Mouse (Mus musculus) cerebellum, adult 11 months (tissue): ENCODE data around the gene Rab13.

ENCODE experiments used
- DNase-seq: peaks from one replicate; pipeline ENCODE4 v3.0.0; 2022

Gene Rab13

DNA sequence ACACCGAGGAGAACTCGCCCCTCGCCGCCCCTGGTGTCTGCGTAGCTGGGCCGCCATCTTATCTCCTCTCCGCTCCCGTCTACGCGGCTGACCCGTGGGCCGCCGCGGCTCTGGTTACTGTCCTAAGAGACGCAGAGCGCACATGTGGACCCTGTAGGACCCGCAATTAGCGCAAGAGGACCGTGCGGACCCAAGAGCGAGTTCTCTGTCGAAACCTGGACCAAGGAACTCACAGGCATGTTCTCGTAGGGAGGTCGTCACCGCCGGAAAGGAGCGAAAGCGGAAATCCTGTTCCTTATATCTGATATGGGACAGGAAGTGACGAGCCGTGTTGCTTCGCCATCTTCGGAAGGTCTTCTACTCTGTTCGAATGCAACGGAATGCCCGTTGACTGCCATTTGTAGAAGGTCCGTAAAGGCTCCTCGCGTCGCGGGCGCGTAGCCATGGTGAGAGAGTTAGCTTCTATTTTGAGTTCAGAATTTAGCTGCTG, at the start of gene Rab13, which contains the start of gene Rps27:
Gene Rab13 (plus strand): TSS at position 319 of the 490 bp plus-strand sequence.
Gene Rps27 (minus strand): TSS at position 275 of the 490 bp plus-strand sequence.
- DNase-seq: peak; percentile 82

DNA sequence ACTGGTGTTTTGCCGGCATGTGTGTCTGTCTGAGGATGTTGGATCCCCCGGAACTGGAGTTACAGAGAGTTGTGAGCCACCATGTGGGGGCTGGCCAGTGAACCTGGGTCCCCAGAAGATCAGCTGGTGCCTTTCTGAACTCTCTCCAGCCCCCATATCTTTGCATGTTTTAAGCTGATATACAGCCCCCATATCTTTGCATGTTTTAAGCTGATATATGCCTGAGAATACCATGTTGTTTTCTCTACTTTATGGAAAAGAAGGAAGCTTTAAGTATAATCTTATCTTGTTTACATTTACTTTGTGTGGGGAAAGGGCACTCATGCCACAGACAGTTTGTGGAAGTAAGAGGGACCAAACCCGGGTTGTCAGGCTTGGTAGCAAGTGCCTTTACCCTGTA, 33.9 kb upstream of the Rab13 start:
- no peak for DNase-seq

DNA sequence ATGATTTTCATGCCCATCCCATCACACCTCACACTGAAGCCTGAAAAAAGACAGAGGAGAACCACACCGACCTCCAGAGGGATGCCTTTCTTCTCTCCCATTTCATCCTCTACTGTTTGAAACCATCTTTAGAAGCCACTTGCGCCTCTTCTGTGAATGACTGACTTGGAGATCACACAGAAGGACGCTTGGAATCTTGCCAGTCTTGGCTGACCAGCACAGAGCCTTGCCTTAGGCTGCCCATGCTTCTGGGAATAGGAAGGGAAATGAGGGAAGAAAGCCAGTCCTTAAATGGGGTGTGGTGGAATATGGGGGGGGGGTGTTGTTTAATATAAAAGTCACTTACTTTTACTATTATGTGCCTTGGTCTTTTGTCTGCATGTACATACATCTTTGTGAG, 29.9 kb upstream of the Rab13 start:
- no peak for DNase-seq

DNA sequence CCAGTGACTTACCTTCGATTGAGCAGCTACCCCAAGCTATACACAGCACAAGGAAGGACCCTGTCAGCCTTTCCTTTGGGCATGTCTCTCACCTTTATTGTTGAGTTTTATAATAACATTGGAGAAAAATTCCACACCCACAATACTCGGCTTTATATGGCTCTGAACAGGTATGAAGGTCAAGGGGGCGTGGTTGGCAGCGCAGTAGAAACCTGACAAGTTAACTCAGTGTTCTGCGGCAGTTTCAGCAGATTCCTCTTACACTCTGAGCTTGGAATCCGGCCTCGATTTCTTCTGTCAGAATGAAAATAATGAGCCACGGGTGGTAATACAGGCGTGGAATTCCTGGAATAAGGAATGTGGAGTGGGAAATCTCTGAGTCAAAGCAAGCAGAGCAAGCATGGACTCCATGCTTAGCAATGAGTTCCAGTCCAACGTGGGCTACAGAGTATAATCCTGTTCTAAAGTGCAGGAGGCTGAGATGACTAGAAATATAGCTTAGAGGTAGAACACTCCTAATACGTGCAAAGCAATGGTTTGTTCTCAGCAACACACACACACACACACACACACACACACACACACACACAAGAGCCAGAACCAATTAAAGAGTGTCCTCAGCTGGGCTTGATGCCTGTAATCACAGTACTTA, 22.5 kb upstream of the Rab13 start:
- DNase-seq: no peak

DNA sequence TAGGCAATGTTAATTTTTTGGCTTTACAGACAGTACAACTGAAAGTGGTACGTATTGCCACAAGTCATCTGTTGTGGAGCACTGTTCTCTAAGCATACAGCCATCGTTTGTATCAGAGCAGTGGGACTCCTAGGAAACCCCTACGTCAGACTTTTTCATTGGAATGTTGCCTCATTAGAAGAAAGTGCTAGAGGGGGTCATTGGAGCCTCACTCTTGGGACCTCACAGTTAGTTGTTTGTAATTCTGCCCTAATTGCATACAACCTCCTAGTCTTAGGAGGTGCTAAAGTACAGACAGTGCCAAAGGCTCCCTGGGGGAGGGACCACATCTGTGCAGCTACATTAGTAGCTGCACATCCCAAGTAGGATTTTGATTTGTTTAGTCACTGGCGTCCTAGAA, 18.7 kb upstream of the Rab13 start:
- no peak for DNase-seq

DNA sequence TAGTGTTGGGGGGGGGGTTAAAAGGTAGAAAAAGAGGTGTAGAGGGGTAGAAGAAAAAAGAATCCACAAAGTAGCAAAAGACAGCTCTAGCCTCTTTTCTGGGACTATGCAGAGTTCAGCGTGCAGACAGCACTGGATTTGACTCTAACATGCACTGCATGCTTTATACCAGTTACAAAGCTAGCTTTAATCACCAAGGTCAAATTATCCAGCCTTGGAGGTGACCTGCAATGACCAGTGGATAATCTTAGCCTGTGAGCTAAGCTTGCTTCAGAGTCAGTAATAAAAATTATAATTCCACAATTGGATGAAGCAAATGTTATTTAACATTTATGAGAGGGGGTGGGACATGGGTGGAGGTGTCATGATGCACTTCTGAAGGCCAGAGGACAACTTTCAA, 17.9 kb upstream of the Rab13 start:
- DNase-seq: no peak

DNA sequence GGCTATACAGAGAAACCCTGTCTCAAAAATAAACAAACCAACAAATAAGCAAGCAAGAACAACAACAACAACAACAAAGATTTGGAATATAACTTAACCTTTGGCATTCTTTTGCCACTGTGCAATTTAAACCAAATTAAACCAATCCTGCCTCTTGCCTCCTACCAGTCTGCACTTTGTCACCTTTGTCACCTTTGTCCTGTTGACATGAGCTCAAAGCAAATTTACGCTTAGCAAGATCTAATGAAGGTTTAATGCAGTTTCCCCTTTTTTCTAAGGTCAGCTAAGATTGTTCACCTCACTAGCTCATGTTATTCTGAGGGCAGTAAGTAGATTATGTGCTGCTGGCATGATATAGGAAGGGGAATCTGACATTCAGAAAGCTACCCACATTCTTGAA, 15.9 kb upstream of the Rab13 start:
- DNase-seq: no peak

DNA sequence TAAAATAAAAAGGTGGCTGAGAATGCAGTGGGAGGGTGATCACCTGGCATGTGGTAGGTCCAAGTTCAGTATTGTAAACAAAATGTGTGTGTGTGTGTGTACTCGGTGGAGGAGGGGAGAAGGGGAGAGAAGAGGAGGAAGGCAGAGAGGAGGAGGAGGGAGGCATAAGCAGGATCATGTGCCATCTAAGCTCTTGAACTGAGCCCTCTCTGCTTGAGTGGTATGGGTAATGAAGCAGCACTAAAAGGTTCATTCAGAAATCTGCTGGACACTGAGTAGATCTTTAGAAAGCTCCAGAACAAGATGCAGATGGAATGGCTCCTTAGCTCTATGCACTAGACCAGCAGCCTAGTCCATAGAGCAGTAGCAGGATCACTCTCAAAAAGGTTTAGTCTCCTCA, 10.6 kb upstream of the Rab13 start:
- DNase-seq: no peak

DNA sequence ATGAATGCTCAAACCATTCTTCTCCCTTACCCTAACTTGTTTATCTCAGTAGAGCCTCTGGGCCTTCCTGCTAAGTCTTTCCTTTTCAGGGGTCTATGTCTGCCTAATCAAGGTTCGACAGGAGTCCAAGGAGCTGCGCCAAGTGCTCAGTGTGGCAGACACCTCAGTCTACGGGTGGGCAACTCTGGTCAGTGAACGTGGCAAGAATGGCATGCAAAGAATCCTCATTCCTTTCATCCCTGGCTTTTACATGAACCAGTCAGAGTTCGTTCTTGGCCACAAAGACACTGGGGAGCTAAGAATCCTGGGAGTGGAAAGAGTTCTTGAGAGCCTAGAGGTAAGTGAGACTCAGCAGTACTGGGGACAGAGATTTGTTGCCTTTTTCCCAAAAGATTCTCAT, 9.9 kb upstream of the Rab13 start:
- DNase-seq: no peak

DNA sequence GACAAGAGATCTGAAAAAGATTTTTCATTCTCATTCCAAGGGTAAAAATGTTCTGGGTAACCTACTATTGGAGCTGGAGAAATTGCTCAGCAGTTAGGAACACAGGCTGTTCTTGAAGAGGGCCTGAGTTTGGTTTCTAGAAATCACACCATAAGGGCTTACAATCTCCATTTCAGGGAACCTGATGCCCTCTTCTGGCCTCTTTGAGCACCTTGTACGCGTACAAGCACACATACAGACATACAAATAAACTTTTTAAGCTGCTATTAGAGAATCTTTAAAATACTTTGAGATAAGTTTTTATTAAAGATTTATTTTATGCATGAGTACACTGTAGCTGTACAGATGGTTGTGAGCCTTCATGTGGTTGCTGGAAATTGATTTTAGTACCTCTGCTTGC, 8.9 kb upstream of the Rab13 start:
- no peak for DNase-seq

DNA sequence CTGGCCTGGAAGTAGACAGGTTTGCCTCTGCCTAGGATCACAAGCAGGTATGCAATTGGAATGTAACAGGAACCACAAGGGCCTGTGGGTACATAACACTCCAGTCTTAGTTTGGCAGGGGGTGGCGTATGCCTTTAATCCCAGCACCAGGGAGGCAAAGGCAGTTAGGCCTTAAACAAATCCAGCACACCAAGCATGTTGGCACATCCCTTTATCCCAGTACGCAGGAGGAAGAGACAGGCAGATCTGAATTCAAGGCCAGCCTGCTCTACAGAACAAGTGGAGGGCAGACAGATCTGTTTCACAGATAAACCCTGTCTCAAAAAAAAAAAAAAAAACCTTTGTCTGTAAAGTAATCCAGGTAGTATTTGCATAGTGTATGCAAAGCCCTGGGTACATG, 4.8 kb upstream of the Rab13 start:
- DNase-seq: no peak

DNA sequence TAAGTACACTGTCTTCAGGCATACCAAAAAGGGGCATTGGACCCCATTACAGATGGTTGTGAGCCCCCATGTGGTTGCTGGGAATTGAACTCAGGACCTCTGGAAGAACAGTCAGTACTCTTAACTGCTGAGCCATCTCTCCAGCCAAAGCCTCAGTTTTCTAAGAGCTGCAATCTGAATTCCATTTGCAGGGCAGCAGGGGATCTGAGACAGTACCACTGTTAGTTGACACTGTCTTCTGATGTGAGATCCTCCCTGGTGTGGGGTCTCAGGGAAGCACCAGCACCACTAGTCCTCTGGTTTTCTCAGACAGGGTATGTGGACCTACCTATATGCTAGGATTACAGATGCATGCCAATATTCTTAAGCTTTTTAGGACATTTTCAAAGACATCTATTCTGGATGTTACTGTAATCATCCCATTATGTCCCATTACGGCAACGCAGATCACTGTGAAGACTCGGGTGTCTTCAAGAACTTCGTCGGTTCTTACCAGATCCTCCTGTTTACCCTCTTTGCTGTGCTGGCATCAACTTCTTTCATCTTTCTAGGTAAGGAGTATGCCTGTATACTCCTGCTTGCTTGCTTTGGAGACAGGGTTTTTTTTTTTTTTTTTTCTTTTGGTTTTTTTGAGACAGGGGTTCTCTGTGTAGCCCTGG, 3.5 kb upstream of the Rab13 start:
- no peak for DNase-seq

DNA sequence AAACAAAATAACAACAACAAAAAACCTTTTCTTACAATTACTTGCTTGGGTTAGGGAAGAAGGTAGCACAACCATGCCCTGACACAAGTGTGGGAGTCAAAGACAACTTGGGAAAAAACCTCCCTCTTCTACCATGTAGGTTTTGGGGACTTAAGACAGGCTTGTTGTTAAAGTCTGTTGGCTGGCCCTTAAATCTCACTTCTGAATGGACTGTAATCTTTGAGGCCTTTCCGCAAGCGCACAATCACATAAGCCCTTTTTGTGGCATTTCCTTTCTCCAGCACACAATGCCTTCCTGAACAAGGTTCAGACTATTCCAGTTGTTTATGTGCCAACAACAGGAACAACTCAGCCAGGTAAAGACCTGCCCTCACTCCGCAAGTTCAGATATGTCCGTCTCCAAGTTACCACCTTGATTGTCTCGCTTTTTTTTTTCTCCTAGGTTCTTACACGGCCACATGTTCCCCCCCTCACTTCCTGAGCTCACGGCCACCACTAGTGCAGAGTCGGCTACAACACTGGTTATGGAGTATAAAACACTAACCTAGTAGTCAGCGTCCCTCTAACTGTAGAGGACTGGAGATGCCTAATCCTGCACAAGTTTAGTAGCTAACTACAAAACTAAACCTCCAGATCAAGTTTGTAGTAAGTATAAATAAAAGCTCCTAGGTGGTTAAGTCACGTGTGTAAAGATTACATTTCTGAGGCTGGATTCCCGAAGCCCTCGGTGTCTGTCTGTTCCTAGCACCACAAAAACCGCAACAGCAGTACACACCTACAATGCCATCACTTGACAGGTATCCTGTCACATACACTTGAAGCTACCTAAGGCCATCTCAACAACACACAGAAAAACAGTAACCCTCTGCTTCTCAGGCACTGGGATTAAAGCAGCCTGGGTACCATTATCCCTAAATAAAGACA, 1.8 kb upstream of the Rab13 start:
- DNase-seq: no peak

DNA sequence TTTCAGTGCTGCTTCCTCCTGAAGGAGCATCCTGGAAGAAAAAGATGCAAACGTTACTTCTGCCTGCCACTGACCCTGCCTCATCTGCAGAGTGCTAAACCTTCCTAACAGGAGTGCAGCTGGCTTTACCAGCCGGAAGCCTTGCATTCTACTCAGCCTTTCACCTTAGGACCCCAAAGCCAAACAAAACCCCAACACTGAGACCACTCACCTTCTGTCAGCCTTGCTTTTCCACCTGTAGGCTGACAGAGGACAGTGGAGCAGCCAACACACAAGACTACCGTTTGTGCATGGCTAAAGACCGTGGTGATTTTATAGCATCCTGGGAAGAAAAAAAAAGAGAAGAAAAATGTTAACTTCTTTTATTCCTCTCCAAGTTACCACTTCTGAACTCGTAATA, 772 bp upstream of the Rab13 start:
- no peak for DNase-seq

DNA sequence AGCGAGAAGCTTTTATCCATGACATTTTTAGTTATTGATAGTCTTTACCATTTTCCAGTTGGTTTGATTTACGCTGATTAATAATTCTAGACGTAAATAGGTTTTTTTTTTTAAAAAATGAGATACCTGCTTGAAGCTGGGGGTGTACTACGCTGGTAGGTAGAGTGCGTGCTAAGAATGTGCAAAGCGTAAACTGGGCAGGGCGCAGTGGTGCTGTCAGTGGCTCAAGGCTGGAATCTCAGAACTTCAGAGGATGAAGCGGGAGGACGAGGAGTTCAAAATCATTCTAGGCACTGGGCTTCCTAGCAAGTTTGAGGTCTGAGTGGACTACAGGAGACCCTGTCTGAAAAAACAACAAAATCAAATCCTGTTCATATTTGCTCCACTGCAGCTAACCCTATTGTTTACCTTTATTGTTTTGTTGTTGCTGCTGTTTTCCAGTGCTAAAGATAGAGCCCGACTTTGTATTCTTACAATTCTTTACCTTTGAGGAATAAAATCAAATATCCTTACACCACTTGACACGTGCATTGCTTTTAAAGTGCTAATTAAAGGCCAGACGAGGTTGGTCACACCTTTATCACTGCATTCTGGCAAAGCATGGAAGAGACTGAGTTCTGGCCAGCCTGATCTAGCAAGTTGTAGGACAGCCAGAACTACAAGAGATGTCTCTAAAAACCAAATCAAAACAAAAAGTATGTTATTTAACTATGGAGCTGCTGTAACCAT, 625 bp downstream of the Rab13 start:
- DNase-seq: peak; percentile 25

DNA sequence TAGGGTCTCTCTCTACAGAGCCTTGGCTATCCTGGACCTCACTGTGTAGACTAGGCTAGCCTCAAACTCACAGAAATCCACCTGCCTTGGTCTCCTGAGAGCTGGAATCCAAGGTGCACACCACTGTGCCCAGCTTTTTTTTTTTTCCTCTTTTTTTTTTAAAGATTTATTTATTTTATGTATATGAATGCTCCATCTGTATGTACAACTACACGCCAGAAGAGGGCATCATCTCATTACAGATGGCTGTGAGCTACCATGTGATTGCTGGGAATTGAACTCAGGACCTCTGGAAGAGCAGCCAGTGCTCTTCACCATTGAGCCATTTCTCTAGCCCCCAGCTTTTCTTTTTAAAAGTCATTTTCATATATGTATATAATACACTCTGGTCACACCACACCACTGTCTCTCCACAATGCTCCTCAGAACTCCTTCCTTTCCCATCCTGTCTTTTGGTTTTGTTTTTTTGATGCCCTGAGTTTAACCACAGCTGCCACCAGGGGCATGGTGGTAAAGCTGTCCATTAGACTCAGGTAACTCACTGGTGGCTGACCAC, 2.4 kb downstream of the Rab13 start:
- DNase-seq: no peak

DNA sequence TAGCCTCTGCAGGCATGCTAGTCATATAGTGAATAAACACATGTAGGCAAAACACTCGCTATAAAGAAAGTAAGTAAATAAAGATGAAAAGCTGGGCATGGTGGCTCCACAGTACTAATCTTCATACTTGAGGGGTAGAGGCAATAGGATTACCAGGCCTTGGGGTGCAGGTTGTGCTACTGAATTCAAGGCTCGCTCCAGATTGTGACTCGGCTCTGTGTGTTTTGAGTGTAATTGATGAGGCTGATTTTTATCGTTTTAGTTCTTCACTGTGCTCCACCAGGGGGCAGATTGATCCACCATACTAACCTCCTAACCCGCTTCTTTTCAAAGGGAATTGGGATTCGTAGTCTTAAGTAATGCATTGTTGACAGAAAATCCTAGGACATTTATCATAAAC, 6.6 kb downstream of the Rab13 start:
- DNase-seq: peak; percentile 57

DNA sequence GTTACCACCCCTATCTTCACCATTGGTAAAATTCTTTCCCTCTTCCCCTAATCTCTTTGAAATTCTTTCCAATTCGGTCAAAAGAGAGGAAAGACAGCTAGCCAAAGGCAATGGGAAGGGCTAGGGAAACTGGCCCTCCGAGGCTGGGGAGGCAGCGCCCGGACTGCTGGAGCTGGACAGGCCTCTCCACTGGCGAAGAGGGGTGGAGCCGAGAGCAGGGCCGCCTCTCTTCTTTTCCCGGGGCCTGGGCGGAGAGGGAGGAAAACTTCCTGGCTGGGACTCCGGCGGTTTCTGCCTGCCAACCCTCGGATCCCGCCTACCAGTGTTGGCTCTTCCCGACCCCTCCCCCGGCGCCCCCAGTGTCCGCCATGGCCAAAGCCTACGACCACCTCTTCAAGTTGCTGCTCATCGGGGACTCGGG, 7.0 kb downstream of the Rab13 start:
- peak; percentile 30 for DNase-seq

DNA sequence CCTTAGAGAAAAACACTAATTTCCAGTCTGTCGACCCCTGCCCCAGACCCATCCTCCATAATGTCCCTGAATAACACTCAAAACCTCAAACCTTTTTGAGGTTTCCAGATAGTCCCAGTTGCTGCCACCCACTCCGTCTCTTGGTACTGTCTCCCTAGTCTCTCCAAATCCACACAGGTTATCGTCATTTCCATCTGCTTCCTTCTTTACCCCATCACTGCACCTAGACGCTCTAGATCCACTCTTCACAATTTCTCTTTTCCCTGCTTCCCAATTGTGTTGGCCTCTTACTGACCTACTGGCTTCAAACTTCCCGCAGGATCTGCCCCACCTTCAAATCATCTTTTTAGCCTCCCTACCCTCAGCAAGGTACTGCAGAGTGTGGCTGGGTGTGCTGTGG, 7.6 kb downstream of the Rab13 start:
- no peak for DNase-seq

DNA sequence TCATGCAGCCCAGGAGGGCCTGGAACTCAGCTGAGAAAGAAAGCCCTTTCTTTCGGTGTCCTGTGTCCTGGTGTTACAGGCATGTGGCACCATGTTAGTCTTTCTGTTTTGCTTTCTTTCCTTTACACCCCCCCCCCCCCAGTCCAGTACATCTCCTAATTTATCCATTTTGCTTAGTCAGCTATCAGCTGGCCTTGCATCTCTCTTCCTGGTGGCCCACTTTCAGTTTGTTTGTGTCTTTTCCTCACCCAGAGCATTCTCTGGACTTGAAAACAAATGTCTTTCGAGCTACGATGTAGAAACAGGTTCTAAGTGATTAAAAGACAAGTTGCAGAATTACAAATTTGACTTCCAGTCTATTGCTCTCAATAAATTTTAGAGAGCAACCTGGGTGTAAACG, 9.0 kb downstream of the Rab13 start:
- DNase-seq: no peak

DNA sequence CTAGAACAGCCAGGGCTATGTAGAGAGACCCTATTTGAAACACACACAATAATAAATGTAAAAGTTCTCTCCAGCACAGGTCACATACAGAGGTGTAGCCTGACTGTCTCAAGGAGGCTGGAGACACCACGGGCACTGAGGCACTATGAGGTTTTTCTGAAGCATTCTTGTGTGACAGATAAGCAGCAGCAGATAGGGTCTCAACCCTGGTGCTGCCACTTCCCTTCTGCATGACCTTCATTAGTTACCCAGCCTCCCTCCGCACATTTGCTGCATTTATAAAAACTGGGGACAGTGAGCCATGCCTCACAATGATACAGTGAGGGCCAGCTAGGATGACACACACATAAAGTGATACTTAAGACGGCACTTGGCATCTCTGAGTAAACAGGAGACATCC, 9.4 kb downstream of the Rab13 start:
- DNase-seq: no peak

DNA sequence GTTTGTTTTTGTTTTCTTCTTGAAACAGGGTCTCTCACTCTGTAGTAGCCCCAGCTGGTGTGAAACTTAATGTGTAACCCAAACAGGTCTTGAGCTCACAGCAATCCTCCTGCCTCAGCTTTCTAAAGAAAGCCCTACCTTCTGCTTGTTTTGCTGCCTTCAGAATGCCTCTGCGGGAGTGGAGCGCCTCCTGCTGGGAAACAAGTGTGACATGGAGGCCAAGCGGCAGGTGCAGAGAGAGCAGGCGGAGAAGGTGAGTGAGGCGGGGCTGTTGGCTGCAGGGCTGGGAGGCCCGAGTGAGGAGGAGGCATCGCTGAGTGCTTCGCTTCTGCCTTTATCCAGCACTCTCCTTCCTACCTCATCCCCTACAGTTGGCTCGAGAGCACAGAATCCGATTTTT, 10.8 kb downstream of the Rab13 start:
- DNase-seq: no peak

DNA sequence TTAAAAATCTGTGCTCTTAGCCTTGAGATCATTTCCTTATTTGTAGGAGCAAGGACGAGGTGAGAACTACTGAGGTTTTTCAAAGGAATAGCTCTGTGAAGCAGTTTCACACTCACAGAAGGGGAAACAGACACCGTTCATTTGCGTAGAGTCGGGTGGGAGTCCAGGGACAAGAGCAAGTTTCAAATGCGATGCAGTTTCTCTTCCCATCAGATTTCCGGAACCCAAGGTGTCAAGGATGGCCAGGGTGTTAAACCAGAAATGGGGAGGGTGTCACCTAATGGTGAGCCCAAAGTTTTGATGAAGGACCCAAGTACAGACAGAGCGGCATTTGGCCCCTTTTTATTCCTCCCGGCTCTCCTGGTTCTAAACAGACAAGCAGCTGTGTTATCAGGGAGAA, 17.6 kb downstream of the Rab13 start:
- no peak for DNase-seq
